Mouse (Mus musculus) left cerebral cortex, postnatal 14 days (tissue): Measurements from ENCODE around the gene Esyt2. TPM values are rescaled to one million over a fixed set of nuclear protein-coding genes. Genes with fewer than 3 reads are reported as not detected.

ENCODE experiments used
- DNase-seq, 2 experiments: peaks; one replicate each; pipeline ENCODE4 v3.0.0; 2021 to 2022; ENCODE audit warnings: low spot score in 2 of 2, mixed read lengths in 1 of 2
- intact Hi-C: fragments of 180-260 bp; cut with DNase I; formaldehyde crosslinking; loops from one replicate; pipeline ENCODE4 v1.15.1; 2025
- total RNA-seq, 2 experiments: library from RNA; stranded (reverse); gene quantifications; 2 replicates each; pipeline ENCODE4 v1.2.3; 2021

The Esyt2 gene
- total RNA-seq, 2 experiments from 2014 or later: 54.6 to 57.9 TPM

DNA sequence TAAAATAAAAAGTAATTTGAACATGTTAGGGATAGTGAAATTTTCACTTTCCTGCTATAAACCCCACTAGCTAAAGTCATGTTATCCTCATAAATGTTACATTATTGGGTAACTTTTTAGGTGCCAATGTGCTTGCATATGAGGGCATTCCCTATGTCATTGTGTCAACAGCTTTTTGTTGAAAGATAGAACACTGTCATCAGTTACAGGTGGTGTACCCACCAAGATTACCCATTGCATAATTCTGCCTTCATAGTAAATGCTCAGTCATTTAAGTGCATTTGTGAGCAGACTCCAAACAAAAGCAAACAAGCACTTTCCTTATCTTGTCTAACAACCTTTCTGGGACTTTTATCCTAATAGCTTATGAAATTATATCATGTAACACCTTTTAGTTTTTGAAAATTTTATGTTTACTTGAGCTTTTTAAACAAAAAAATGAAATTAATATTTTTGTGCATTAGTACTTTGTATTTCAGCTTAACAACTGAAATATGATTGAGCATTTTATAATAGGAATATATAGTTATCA is 67.8 kb downstream of the Esyt2 start:
- intact Hi-C loops: no loop called here

DNA sequence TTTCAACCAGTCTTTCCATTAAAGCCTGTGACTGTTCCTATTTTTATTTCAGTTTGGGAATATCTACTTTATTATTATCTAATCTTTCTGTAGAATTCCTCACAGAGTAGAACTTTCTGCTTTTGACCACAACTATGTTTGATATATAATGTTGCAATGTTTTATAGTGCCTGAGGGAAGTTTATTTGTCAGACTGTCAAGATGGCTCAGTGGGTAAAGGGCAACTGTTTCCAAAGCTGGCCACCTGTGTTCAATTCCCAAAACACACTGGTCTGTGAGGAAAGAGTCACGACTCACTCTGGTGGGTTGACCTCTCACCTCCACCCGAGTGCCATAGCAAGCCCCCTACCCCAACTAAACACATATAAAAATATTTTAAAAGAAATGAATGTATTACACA is 68.4 kb downstream of the Esyt2 start:
- no peak for DNase-seq
- intact Hi-C loops: no loop called here

More for the DNA sequence above, 67.8 kb downstream of the Esyt2 start:
- DNase-seq: no peak

DNA sequence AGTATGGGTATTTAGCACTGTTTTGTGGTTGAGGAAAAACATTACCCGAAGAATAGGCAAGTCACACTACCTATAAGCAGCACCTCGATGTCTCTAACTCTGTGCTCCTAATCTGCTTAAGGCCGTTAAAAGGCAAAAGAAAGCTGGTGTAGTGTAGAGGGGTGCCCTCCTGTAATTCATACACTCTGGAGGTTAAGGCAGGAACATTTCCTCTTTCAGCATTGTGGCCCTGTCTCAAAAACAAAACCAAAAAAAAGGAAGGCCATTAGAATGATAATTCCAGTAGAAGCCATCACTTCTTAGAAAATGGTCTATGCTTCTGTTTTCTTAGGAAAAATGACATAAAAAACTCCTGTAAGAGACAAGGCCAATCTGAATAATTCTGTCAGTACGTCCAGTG is 70.0 kb downstream of the Esyt2 start:
- DNase-seq: no peak
- intact Hi-C loops: no loop called here

DNA sequence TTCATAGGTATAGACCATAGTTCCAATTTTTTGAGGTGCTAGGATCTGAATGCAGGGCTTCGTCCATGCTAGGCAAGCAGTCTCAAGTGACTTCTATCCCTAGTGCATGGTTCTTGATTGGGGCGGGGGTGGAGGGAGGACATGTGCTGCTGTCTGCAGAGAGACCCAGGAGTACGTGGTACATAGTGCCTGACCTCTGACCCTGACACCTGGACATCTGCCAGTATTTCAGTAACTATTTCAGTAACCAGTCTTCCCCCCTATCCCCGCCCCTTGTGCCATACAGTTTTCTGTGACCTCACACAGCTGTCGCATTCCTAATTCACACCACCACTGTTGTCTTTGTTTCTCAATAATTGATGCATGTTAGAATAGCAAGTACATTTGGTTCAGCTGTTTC is 71.4 kb downstream of the Esyt2 start:
- peak in 1 of 2 experiments; percentile 6 for DNase-seq
- intact Hi-C loops: no loop called here

DNA sequence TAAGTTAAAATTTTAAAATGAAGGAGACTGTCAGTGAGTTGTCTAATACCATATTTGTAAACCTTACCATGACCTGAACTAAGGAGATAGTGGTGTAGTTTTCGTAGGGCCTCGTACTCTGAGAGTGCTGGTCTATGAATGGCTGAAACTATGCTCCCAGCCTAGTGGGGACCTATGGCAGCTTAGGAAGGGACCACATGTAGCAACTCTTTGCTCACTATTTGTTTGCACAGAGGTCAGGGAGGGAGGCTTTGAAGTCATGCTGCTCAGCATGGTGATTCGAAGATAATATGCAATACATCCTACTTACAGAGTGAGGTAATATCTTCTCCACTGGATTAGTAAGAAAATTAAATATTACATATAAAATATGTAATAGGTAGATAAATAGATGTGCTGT is 73.7 kb downstream of the Esyt2 start:
- intact Hi-C loops: no loop called here
- DNase-seq: no peak

DNA sequence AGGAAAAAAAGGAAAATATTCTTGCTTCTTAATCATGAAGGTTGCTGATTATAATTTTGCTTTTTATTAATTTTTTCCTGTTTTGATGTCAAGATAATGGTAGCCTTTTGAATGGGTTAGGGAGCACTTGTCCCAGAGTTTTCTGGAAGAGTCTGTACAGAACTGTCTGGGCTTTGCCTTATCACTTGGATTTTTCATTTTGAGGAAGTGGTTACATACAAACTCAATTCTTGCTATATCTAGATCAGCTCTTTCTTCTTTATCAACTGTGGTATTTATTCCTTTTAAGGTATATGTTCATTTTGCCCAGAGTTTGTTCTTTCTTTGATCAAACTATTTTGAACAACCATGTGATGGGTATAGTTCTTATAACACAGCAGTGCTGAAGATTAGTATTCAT is 81.1 kb downstream of the Esyt2 start:
- no peak for DNase-seq
- intact Hi-C loops: no loop called here

DNA sequence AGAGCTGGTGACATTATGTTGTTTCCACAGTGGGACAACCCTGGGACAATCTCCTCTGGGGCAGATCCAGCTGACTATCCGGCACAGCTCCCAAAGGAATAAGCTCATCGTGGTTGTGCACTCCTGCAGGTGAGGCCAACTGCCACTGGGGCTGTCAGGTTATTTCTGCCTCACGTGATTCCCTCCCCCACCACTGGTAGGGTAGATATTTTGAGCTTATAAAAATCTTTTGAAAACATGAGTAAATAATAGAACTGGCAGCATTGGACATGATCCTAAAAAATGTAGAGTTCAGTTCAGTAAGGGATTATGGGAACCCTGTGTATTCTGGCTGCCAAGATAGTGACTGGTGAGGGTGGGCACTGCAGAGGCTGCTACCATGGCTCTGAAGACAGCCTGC is 85.9 kb downstream of the Esyt2 start:
- intact Hi-C loops: no loop called here
- DNase-seq: no peak

DNA sequence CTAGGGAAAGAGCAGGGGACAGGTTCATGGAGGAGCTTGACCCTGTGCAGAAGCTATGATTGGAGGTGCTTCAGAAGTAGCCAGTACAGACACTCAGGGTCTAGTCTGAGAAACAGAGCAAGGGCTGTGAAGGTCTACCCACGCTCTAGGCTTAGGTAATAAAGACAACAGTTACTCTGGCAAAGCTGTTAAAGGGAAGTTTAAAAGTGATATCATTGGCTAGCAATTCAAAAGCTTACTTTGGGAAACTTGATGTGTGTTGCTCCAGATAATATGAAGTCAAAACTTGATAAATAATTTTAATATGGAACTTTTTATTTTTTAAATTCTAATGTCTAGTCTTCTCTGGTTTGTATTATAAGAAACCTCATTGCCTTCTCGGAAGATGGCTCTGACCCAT is 86.3 kb downstream of the Esyt2 start:
- intact Hi-C loops: no loop called here
- no peak for DNase-seq

DNA sequence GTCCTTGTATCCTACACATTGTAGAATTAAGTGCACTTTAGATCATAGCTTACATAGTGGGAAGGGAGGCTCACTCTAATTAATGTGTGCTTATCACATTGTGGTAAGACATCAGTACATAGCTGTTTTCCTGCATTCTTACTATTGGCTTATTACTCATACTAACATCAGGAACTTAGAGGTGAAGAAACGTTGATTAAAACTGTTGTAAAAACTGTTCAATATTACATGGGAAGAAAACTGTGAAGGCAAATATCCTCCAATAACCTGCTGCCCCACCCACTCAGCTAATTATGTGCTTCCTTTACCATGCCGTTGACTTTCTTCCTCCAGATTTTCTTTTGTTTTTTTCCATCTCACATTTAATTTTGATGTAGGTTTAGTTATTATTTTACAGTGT is 87.9 kb downstream of the Esyt2 start:
- intact Hi-C loops: no loop called here
- no peak for DNase-seq

DNA sequence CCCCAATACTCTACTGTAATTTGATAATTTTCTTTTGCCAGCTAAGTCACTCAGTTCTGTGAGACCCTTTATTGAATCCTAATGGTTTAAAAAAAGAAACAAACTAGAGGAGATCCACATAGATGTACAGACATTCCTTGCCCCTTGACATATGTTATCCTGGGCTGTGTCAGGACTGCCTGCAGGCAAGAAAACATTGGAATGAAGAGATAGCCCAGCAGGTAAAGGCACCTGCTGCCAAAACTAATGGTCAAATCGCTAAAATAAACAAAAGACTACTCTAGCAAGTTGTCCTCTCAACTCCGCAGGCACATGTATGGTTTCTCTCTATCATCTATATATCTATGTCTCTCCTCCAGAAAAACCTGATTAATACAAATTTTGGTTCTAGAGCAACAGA is 102.1 kb downstream of the Esyt2 start:
- intact Hi-C loops: no loop called here
- DNase-seq: no peak

DNA sequence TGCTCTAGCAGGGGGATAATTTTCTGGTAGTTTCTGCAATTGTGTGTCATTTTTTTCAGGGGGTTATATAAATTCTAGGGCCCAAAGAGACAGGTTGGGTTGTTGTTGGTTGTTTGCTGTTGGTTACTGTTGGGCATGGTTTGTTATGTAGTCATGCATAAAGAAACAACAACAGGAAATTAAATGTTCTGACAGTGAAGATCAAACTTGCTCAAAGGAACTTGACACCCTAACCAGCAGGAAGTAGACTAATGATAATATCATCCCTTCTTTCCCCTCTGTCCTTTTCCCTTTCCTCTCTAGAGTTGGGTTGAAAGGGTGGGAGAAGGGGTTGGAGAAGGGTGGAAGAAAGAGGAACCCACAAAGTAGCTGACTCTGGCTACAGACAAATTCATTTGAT is 103.0 kb downstream of the Esyt2 start:
- intact Hi-C loops: no loop called here
- DNase-seq: no peak

DNA sequence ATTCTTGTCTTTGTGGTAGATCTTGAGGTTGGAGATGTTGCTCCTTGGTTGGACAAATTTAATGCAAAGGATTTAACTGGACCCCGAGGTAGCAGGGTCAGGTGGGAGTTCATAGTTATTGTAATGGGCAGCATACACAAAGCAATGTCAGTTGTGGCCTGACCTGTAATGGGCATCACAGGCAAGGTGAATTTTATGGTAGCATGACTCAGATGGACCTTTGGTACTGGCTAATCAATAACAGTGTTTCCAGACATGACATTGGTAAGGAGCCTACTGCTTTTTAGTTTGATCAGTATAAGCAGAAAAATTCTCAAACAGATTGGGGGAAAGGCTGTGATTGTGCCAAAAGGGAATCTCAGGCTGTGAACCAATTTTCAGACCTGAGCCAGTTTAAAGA is 105.8 kb downstream of the Esyt2 start:
- no peak for DNase-seq
- intact Hi-C loops: no loop called here

DNA sequence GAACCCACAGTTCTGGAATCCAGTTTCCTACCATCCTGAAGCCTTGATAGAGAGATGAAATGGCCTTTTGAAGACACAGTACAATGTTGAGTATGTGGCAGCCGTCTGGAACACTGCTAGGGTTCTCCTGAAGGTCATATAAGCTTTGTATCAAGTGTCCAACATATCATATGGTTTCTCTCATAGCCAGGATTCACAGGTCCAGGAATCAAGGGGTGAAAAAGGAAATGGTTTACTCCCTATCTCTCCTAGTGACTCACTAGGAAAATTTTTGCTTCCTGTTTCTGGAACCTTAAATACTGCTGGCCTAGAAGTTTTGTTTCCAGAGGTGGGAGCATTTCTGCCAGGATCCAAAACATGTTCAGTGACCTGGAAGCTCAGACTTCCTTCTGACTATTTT is 108.9 kb downstream of the Esyt2 start:
- intact Hi-C loops: no loop called here

DNA sequence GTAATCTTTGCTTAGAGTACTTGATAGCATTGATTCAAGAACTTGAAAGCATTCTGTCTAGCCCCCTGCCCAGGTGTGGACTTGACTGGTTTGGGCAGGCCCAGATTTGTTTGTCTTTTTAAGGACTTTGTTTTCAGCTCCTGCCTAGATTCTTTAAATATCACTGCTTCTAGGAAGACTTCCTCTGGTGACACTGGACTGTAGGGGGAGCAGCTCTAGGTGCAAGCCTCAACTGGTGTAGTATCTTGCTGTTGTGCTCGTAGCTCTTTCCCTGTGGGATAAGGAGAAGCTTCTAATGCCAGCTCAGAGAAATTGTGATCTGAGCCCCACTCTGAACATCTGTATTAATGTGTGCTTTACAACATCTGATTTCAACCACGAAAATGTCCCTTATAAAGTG is 113.3 kb downstream of the Esyt2 start:
- DNase-seq: no peak
- intact Hi-C loops: no loop called here

More for the DNA sequence above, 108.9 kb downstream of the Esyt2 start:
- no peak for DNase-seq

DNA sequence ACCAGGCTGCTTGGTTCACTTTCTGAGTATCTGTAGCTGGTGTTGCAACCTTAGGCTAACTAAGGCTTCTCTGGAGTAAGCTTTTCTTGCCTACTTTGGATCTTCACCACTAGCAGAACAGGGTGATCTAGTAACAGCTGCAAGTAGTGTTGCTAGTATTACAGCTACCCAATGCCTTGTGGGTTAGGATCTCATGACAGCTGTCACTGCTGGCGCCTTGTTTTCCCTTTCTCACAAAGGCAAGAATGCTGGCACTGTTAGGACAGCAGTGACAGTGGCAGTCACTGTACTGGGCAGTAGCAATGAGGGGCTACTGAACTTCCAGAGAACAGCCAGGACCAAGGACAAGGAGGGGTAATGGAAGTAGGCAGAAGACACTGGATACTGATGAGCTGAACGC is 114.3 kb downstream of the Esyt2 start:
- DNase-seq: no peak
- intact Hi-C loops: no loop called here

DNA sequence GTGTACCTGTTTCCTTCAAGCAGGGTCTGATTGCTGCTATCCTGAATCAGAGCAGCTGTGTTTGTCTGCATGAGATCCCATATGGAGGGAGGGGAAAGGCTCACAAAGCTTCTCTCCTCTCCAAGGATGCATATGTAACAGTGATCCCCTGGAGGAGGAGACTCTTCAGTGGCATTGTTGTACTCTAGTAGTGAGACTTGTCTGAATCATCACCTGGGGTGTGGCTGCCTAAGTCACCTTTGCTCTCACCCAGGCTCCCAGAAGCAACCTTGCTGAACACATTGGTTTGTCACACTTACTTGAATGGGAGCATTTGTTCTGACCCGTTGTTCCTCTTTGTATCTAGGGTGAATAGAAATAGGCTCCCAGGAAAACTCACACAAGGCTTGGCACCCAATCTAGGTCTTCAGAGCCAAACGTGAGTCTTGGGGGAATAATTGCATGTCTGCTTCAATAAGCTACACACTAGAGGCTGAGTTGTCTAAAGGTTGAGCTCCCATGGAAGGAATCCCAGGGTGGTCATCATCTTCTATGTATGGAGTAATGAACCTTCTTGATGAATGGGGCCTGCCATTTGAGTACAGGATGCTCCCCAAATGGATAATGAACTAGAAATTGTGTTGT is 115.2 kb downstream of the Esyt2 start:
- intact Hi-C loops: no loop called here
- DNase-seq: peak in 1 of 2 experiments; percentile 13

DNA sequence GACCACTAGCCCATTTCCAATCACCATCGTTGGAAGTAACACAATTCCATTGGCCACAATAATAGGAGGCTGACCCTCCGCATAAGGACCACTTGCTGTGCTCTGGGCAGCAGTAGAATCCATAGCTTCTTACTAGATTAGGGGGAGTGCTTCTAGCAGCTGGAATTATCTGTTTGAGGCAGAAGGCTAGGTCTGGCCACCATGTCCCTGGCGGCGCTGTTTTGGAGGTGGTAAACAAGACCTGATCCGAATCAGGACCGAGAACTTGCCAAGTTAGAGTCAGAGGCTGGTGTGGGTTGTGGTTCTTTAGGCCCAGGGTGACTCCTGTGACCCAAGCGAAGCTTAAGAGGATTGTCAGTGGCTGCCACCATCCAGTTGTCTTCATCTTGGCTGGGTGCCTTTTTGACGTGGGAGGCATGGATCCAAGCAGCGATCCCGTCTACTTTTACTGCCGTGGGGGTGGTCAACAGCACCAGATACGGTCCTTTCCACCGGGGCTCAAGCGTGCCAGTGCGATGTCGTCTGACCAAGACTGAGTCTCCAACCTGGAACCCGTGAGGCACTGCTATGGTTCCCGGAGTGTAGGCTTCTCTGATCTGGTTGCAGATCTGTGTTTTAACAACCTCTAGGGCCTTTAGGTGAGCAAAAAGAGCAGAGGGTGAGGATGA is 123.2 kb downstream of the Esyt2 start:
- peak; percentile 11 to 14 for DNase-seq
- intact Hi-C loops: no loop called here

DNA sequence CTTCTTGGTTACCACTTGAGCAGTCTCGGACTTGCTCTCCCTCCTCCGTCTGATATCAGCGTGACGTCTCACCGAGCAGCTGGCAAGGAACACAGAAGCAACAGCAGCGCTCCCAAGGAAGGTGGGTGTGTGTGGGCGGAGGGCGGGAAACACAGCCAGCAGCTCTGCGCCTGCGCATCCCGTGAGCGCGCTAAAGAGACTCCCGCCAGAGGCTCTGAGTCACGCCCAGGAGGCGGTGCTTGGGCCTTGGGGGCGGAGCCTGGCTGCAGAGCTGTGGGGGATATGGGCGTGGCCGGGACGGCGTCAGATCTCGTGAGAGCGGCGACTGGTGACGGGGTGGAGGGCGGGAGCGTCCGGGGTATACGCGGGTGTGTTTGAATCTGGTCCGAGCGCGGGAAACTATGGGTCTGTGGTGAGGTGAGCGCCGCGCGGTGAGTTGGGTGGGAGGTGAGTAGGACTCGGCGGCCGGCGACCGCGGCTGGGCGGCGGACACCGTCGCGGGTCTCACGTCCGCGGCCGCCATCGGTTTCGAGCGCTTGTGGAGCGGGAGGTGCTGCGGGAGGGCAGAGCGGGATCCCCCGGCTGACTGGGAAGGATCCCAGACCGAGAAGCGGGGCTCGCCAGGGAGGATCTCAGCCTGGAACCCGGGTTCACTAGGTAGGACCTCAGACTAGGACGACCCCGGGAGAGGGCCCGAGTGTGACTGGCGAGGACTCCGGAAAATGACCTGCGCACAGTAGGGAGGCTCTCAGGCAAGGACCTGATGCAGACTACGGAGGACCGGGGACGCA is 124.2 kb downstream of the Esyt2 start, which contains the start of gene Ncapg2:
Gene Ncapg2 (plus strand): TSS at position 358 of the 791 bp plus-strand sequence.
- peak; percentile 98 for DNase-seq
- intact Hi-C loops: loop anchor here (5.0 kb wide), 1 partner anchor 77 kb away; no protein-coding TSS in a partner anchor

DNA sequence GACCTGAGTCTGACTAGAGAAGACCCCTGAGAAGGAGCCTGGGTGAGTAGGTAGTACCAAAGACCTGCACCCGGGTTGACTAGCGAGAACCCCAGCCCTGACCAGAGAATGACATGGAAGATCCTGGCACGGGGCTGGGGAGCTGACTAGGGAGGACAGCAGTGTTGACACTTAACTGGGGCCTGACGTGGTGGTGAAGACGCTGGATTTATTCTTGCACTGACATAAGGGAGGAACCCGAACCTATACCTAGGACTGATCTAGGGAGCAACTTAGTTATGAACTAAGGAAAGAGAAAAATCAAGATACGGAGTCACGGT is 124.8 kb downstream of the Esyt2 start:
- no peak for DNase-seq
- intact Hi-C loops: loop anchor here (5.0 kb wide), 1 partner anchor 77 kb away; no protein-coding TSS in a partner anchor

DNA sequence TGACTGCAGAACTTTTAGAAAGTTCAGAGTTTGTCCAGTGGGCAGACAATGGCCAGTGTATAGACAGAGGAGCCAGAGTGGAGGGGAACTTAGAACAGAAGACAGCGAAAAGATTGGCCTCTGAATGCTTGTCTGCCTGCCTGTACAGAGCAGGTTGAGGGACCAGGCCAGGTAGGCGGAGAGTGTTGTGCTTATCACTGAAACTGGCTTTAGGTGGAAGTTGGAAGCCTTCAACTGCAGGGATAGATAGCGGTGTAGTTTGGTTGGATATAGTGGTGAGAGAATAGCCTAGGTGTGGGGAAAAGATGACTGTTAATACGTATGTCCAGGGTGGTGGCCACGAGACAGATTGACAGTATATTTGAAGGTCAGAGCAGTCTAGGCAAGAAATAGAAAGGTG is 126.9 kb downstream of the Esyt2 start:
- DNase-seq: no peak
- intact Hi-C loops: loop anchor here (5.0 kb wide), 1 partner anchor 74 kb away; no protein-coding TSS in a partner anchor
